Mouse (Mus musculus): ENCODE results near the gene Rapgef3. TPM values are rescaled to one million over a fixed set of nuclear protein-coding genes. Genes with fewer than 3 reads are reported as not detected.

Gene Rapgef3
- polyA plus RNA-seq, 1 experiment: 0.88 TPM

GRCm38 (mm10) chr15:97747486-97747885 lies 20.3 kb downstream of the Rapgef3 start:
- no peaks in the 10 kb centered on the region for H3K79me2 ChIP-seq (ENCODE audit: control insufficient read depth, insufficient read depth)
- H3K4me3 ChIP-seq (ENCODE audit: insufficient read depth, poor library complexity, severe bottlenecking): no peak overlapping the region
- no peaks in the 10 kb centered on the region for H3K79me3 ChIP-seq (ENCODE audit: low read depth)
- TF ChIP-seq MAX (IDR thresholded peaks at IDR 0.05) (no peak), MYOD1 (IDR thresholded peaks at IDR 0.05; ENCODE audit: control insufficient read depth, insufficient read length, low read depth) (no peak), MYOG (IDR thresholded peaks at IDR 0.05; ENCODE audit: control insufficient read depth, extremely low read depth, insufficient read length) (no peak), FOSL1 (IDR thresholded peaks at IDR 0.05; ENCODE audit: insufficient read depth, low read length, poor library complexity, severe bottlenecking) (no peak), USF1 (IDR thresholded peaks at IDR 0.05; ENCODE audit: low read depth) (no peak), CTCF (IDR thresholded peaks at IDR 0.05; ENCODE audit: control insufficient read depth, insufficient read depth, insufficient read length) (no peak), CEBPB (IDR thresholded peaks at IDR 0.05; ENCODE audit: low read depth) (no peak)
- no peak overlapping the region for H3ac ChIP-seq (ENCODE audit: control insufficient read depth, insufficient read length, low read depth)
- no peaks in the 10 kb centered on the region for H3K36me3 ChIP-seq (ENCODE audit: control insufficient read depth, insufficient read depth)
- H3K27me3 ChIP-seq (ENCODE audit: control insufficient read depth, insufficient read depth, insufficient read length): peaks cover 10% of the 10 kb centered on the region

DNA sequence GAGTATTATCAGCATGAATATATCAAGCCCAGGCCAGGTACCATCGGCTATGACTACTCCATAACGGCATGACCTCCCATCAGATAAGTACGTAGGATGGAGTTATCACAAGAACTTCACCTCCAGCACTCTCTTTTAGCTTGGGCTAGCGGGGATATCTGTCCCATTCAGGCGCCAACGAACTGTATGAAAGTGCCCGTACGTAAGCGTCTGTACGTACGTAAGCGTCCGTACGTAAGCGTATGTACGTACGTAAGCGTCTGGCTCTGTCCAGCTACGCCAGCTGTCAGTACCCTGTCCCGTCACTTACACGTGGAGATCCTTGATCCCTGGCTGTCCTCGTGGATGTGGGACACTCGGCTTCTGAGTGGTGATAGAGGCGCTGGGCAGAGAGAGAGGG lies 21.0 kb downstream of the Rapgef3 start:
- TF ChIP-seq CTCF (IDR thresholded peaks at IDR 0.05; ENCODE audit: control insufficient read depth, insufficient read depth, insufficient read length) (no peak), FOSL1 (IDR thresholded peaks at IDR 0.05; ENCODE audit: insufficient read depth, low read length, poor library complexity, severe bottlenecking) (no peak), MYOD1 (IDR thresholded peaks at IDR 0.05; ENCODE audit: control insufficient read depth, insufficient read length, low read depth) (no peak), MAX (IDR thresholded peaks at IDR 0.05) (no peak), MYOG (IDR thresholded peaks at IDR 0.05; ENCODE audit: control insufficient read depth, extremely low read depth, insufficient read length) (no peak), USF1 (IDR thresholded peaks at IDR 0.05; ENCODE audit: low read depth) (no peak), CEBPB (IDR thresholded peaks at IDR 0.05; ENCODE audit: low read depth) (no peak)
- peaks cover 10% of the 10 kb centered on the region for H3K27me3 ChIP-seq (ENCODE audit: control insufficient read depth, insufficient read depth, insufficient read length)
- H3K79me2 ChIP-seq (ENCODE audit: control insufficient read depth, insufficient read depth): no peaks in the 10 kb centered on the region
- H3K79me3 ChIP-seq (ENCODE audit: low read depth): no peaks in the 10 kb centered on the region
- H3ac ChIP-seq (ENCODE audit: control insufficient read depth, insufficient read length, low read depth): no peak overlapping the region
- H3K4me3 ChIP-seq (ENCODE audit: insufficient read depth, poor library complexity, severe bottlenecking): no peak overlapping the region
- no peaks in the 10 kb centered on the region for H3K36me3 ChIP-seq (ENCODE audit: control insufficient read depth, insufficient read depth)

DNA sequence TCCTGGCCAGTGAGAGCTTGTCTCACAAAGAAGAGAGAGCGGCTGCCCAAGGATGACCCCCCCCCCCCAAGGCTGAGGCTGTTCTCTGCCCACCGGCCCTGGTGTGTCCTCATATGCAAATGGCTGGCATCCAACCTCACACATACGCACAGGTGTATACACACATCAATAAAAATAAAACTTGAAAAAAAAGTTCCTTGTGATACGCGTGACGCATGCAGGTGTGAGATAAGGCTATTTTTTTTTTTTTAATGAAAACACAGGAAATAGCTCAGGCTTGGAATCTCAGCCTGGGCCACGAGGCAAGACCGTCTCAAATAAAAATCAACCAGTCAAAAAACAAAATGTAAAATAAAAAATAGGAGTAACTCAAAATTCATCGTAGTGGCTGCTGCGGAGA lies 21.5 kb downstream of the Rapgef3 start:
- Histone ChIP-seq H3K79me3 (ENCODE audit: low read depth) (no peaks in the 10 kb centered on the region), H3K79me2 (ENCODE audit: control insufficient read depth, insufficient read depth) (no peaks in the 10 kb centered on the region), H3ac (ENCODE audit: control insufficient read depth, insufficient read length, low read depth) (no peak overlapping the region), H3K4me3 (ENCODE audit: insufficient read depth, poor library complexity, severe bottlenecking) (no peak overlapping the region), H3K27me3 (ENCODE audit: control insufficient read depth, insufficient read depth, insufficient read length) (peaks cover 13% of the 10 kb centered on the region), H3K36me3 (ENCODE audit: control insufficient read depth, insufficient read depth) (no peaks in the 10 kb centered on the region)
- TF ChIP-seq MYOD1 (IDR thresholded peaks at IDR 0.05; ENCODE audit: control insufficient read depth, insufficient read length, low read depth) (no peak), MAX (IDR thresholded peaks at IDR 0.05) (no peak), FOSL1 (IDR thresholded peaks at IDR 0.05; ENCODE audit: insufficient read depth, low read length, poor library complexity, severe bottlenecking) (no peak), MYOG (IDR thresholded peaks at IDR 0.05; ENCODE audit: control insufficient read depth, extremely low read depth, insufficient read length) (no peak), CEBPB (IDR thresholded peaks at IDR 0.05; ENCODE audit: low read depth) (no peak), USF1 (IDR thresholded peaks at IDR 0.05; ENCODE audit: low read depth) (no peak), CTCF (IDR thresholded peaks at IDR 0.05; ENCODE audit: control insufficient read depth, insufficient read depth, insufficient read length) (no peak)

GRCm38 (mm10) chr15:97745331-97745730 lies 22.4 kb downstream of the Rapgef3 start:
- no peaks in the 10 kb centered on the region for H3K79me3 ChIP-seq (ENCODE audit: low read depth)
- no peak overlapping the region for H3K4me3 ChIP-seq (ENCODE audit: insufficient read depth, poor library complexity, severe bottlenecking)
- H3ac ChIP-seq (ENCODE audit: control insufficient read depth, insufficient read length, low read depth): no peak overlapping the region
- no peaks in the 10 kb centered on the region for H3K79me2 ChIP-seq (ENCODE audit: control insufficient read depth, insufficient read depth)
- H3K36me3 ChIP-seq (ENCODE audit: control insufficient read depth, insufficient read depth): no peaks in the 10 kb centered on the region
- TF ChIP-seq CEBPB (IDR thresholded peaks at IDR 0.05; ENCODE audit: low read depth) (no peak), MYOG (IDR thresholded peaks at IDR 0.05; ENCODE audit: control insufficient read depth, extremely low read depth, insufficient read length) (no peak), USF1 (IDR thresholded peaks at IDR 0.05; ENCODE audit: low read depth) (no peak), FOSL1 (IDR thresholded peaks at IDR 0.05; ENCODE audit: insufficient read depth, low read length, poor library complexity, severe bottlenecking) (no peak)
- H3K27me3 ChIP-seq (ENCODE audit: control insufficient read depth, insufficient read depth, insufficient read length): peaks cover 13% of the 10 kb centered on the region

DNA sequence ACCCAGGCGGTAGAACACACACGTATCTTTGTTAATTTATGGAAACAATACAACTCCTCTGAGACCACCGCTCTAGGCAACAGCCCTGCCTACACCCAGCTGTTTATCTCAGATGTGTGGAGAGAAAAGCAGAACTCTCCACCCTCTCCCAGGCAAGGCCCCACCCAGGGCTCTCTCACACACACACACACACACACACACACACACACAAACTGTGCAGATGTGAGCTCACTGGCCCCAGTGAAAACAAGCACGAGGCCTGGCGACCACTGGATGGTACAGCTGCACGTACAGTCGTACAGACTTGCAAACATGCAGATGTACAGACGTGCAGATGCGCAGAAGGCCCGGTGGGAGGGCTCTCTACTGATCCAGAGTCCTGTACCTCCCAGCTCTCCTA lies 22.8 kb downstream of the Rapgef3 start:
- H3K79me3 ChIP-seq (ENCODE audit: low read depth): no peaks in the 10 kb centered on the region
- H3ac ChIP-seq (ENCODE audit: control insufficient read depth, insufficient read length, low read depth): no peak overlapping the region
- H3K36me3 ChIP-seq (ENCODE audit: control insufficient read depth, insufficient read depth): no peaks in the 10 kb centered on the region
- H3K27me3 ChIP-seq (ENCODE audit: control insufficient read depth, insufficient read depth, insufficient read length): peaks cover 13% of the 10 kb centered on the region
- H3K4me3 ChIP-seq (ENCODE audit: insufficient read depth, poor library complexity, severe bottlenecking): no peak overlapping the region
- no peaks in the 10 kb centered on the region for H3K79me2 ChIP-seq (ENCODE audit: control insufficient read depth, insufficient read depth)
- TF ChIP-seq MYOD1 (IDR thresholded peaks at IDR 0.05; ENCODE audit: control insufficient read depth, insufficient read length, low read depth) (no peak), FOSL1 (IDR thresholded peaks at IDR 0.05; ENCODE audit: insufficient read depth, low read length, poor library complexity, severe bottlenecking) (no peak), CTCF (IDR thresholded peaks at IDR 0.05; ENCODE audit: control insufficient read depth, insufficient read depth, insufficient read length) (no peak), CEBPB (IDR thresholded peaks at IDR 0.05; ENCODE audit: low read depth) (no peak), MYOG (IDR thresholded peaks at IDR 0.05; ENCODE audit: control insufficient read depth, extremely low read depth, insufficient read length) (no peak), MAX (IDR thresholded peaks at IDR 0.05) (no peak), USF1 (IDR thresholded peaks at IDR 0.05; ENCODE audit: low read depth) (no peak)

DNA sequence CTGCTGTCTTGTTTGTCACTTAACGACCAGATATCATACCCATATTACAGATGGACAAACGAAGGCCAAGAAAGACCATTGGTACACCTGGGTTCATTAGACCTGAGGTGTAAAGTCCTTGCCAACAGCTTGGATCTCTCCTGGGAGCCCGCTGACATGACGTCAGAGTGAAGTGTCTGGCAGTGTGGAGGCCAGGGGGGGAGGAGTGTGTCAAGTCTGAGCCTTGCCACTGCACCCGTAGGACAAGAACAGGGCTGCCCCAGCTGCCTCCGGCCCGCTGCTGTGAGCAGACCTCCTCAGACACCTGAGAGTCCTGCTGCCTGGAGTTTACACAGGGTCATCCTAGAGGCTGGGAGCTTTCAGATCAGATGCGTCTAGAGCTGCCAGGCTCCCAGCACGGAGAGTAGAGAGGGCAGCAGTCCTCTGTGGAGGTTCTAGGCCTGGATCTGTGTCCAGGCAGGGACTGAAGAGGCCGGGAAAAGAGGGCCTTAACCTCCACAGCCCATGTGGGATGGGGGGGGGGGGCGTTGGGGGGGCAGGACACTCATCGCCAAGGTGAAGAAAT lies 23.7 kb downstream of the Rapgef3 start:
- no peak overlapping the region for H3K4me3 ChIP-seq (ENCODE audit: insufficient read depth, poor library complexity, severe bottlenecking)
- no peaks in the 10 kb centered on the region for H3K79me3 ChIP-seq (ENCODE audit: low read depth)
- TF ChIP-seq MAX (IDR thresholded peaks at IDR 0.05): no peak
- TF ChIP-seq MYOG (IDR thresholded peaks at IDR 0.05; ENCODE audit: control insufficient read depth, extremely low read depth, insufficient read length): no peak
- no peak for TF ChIP-seq USF1 (IDR thresholded peaks at IDR 0.05; ENCODE audit: low read depth)
- TF ChIP-seq CTCF (IDR thresholded peaks at IDR 0.05; ENCODE audit: control insufficient read depth, insufficient read depth, insufficient read length): no peak
- TF ChIP-seq CEBPB (IDR thresholded peaks at IDR 0.05; ENCODE audit: low read depth): no peak
- TF ChIP-seq FOSL1 (IDR thresholded peaks at IDR 0.05; ENCODE audit: insufficient read depth, low read length, poor library complexity, severe bottlenecking): no peak
- TF ChIP-seq MYOD1 (IDR thresholded peaks at IDR 0.05; ENCODE audit: control insufficient read depth, insufficient read length, low read depth): no peak
- no peaks in the 10 kb centered on the region for H3K79me2 ChIP-seq (ENCODE audit: control insufficient read depth, insufficient read depth)
- H3K27me3 ChIP-seq (ENCODE audit: control insufficient read depth, insufficient read depth, insufficient read length): peaks cover 16% of the 10 kb centered on the region
- no peak overlapping the region for H3ac ChIP-seq (ENCODE audit: control insufficient read depth, insufficient read length, low read depth)
- H3K36me3 ChIP-seq (ENCODE audit: control insufficient read depth, insufficient read depth): no peaks in the 10 kb centered on the region

Measured in C2C12 (cell line).